Mouse (Mus musculus): ENCODE data around the gene U2surp. TPM values are rescaled to one million over a fixed set of nuclear protein-coding genes. Genes with fewer than 3 reads are reported as not detected.

U2surp gene
- polyA plus RNA-seq, 1 experiment = 5.5 TPM

GRCm38 (mm10) chr9:95435506-95436293 lies 76.1 kb downstream of the U2surp start:
- H3K4me3 ChIP-seq = no peak overlapping the region
- TF ChIP-seq POLR2A (IDR thresholded peaks at IDR 0.05; ENCODE audit: insufficient read length, low read depth) = no peak
- no peak for TF ChIP-seq REST (IDR thresholded peaks at IDR 0.05; ENCODE audit: insufficient read depth, insufficient read length)
- TF ChIP-seq CEBPB (IDR thresholded peaks at IDR 0.05; ENCODE audit: insufficient read depth, poor library complexity, severe bottlenecking) = no peak
- no peak for TF ChIP-seq TCF12 (IDR thresholded peaks at IDR 0.05; ENCODE audit: insufficient read depth, poor library complexity, severe bottlenecking)
- TF ChIP-seq POLR2AphosphoS2 (IDR thresholded peaks at IDR 0.05; ENCODE audit: insufficient read length, low read depth) = no peak
- no peak for TF ChIP-seq SRF (IDR thresholded peaks at IDR 0.05; ENCODE audit: control insufficient read depth, insufficient read length, low read depth)
- TF ChIP-seq MYOD1 (IDR thresholded peaks at IDR 0.05; ENCODE audit: control insufficient read depth in 1 of 3, insufficient read length in 2 of 3, low read depth in 2 of 3) = no peak
- no peak for TF ChIP-seq E2F4 (IDR thresholded peaks at IDR 0.05; ENCODE audit: insufficient read depth)

GRCm38 (mm10) chr9:95428277-95428676 lies 83.5 kb downstream of the U2surp start:
- Histone ChIP-seq H3K4me2 (ENCODE audit: low read depth) (no peak overlapping the region), H3K4me3 (no peak overlapping the region), H3K79me2 (ENCODE audit: control insufficient read depth, insufficient read depth) (no peaks in the 10 kb centered on the region), H3K36me3 (ENCODE audit: control insufficient read depth, insufficient read depth) (no peaks in the 10 kb centered on the region), H3K27me3 (ENCODE audit: control insufficient read depth, insufficient read depth, insufficient read length) (no peaks in the 10 kb centered on the region), H3ac (ENCODE audit: control insufficient read depth, insufficient read length) (no peak overlapping the region)
- no peak for TF ChIP-seq USF1 (IDR thresholded peaks at IDR 0.05; ENCODE audit: low read depth)
- no peak for TF ChIP-seq TCF3 (IDR thresholded peaks at IDR 0.05; ENCODE audit: insufficient read length, low read depth)
- no peak for TF ChIP-seq TCF12 (IDR thresholded peaks at IDR 0.05; ENCODE audit: insufficient read depth, poor library complexity, severe bottlenecking)
- no peak for TF ChIP-seq REST (IDR thresholded peaks at IDR 0.05; ENCODE audit: insufficient read depth, insufficient read length)
- TF ChIP-seq CEBPB (IDR thresholded peaks at IDR 0.05; ENCODE audit: insufficient read depth, poor library complexity, severe bottlenecking) = no peak
- no peak for TF ChIP-seq MAX (IDR thresholded peaks at IDR 0.05; ENCODE audit: low read depth)
- TF ChIP-seq POLR2AphosphoS2 (IDR thresholded peaks at IDR 0.05; ENCODE audit: insufficient read length, low read depth) = no peak
- TF ChIP-seq MYOG (IDR thresholded peaks at IDR 0.05; ENCODE audit: control insufficient read depth in 1 of 3, insufficient read depth in 1 of 3, insufficient read length in 2 of 3, low read depth in 2 of 3) = no peak
- TF ChIP-seq MYOD1 (IDR thresholded peaks at IDR 0.05; ENCODE audit: control insufficient read depth in 1 of 3, insufficient read length in 2 of 3, low read depth in 2 of 3) = no peak
- no peak for TF ChIP-seq SRF (IDR thresholded peaks at IDR 0.05; ENCODE audit: control insufficient read depth, insufficient read length, low read depth)
- no peak for TF ChIP-seq POLR2A (IDR thresholded peaks at IDR 0.05; ENCODE audit: insufficient read length, low read depth)
- no peak for TF ChIP-seq E2F4 (IDR thresholded peaks at IDR 0.05; ENCODE audit: insufficient read depth)

More at GRCm38 (mm10) chr9:95435506-95436293, 76.1 kb downstream of the U2surp start:
- Histone ChIP-seq H3K4me2 (ENCODE audit: low read depth) (no peak overlapping the region), H3K27me3 (ENCODE audit: control insufficient read depth, insufficient read depth, insufficient read length) (no peaks in the 10 kb centered on the region), H3K79me2 (ENCODE audit: control insufficient read depth, insufficient read depth) (no peaks in the 10 kb centered on the region), H3ac (ENCODE audit: control insufficient read depth, insufficient read length) (no peak overlapping the region), H3K36me3 (ENCODE audit: control insufficient read depth, insufficient read depth) (no peaks in the 10 kb centered on the region)

GRCm38 (mm10) chr9:95413911-95414310 lies 97.9 kb downstream of the U2surp start:
- H3K36me3 ChIP-seq (ENCODE audit: control insufficient read depth, insufficient read depth) = no peaks in the 10 kb centered on the region
- no peak for TF ChIP-seq SRF (IDR thresholded peaks at IDR 0.05; ENCODE audit: control insufficient read depth, insufficient read length, low read depth)
- TF ChIP-seq POLR2A (IDR thresholded peaks at IDR 0.05; ENCODE audit: insufficient read length, low read depth) = no peak
- no peak for TF ChIP-seq E2F4 (IDR thresholded peaks at IDR 0.05; ENCODE audit: insufficient read depth)
- no peak for TF ChIP-seq MAX (IDR thresholded peaks at IDR 0.05; ENCODE audit: low read depth)
- TF ChIP-seq CEBPB (IDR thresholded peaks at IDR 0.05; ENCODE audit: insufficient read depth, poor library complexity, severe bottlenecking) = no peak
- no peak for TF ChIP-seq TCF3 (IDR thresholded peaks at IDR 0.05; ENCODE audit: insufficient read length, low read depth)
- no peak for TF ChIP-seq REST (IDR thresholded peaks at IDR 0.05; ENCODE audit: insufficient read depth, insufficient read length)
- TF ChIP-seq POLR2AphosphoS2 (IDR thresholded peaks at IDR 0.05; ENCODE audit: insufficient read length, low read depth) = no peak
- TF ChIP-seq MYOD1 (IDR thresholded peaks at IDR 0.05; ENCODE audit: control insufficient read depth in 1 of 3, insufficient read length in 2 of 3, low read depth in 2 of 3) = no peak
- TF ChIP-seq TCF12 (IDR thresholded peaks at IDR 0.05; ENCODE audit: insufficient read depth, poor library complexity, severe bottlenecking) = no peak
- TF ChIP-seq USF1 (IDR thresholded peaks at IDR 0.05; ENCODE audit: low read depth) = no peak
- no peaks in the 10 kb centered on the region for H3K79me2 ChIP-seq (ENCODE audit: control insufficient read depth, insufficient read depth)

GRCm38 (mm10) chr9:95412047-95412446 lies 99.7 kb downstream of the U2surp start:
- Histone ChIP-seq H3K36me3 (ENCODE audit: control insufficient read depth, insufficient read depth) (no peaks in the 10 kb centered on the region), H3K4me2 (ENCODE audit: low read depth) (no peak overlapping the region), H3K79me2 (ENCODE audit: control insufficient read depth, insufficient read depth) (no peaks in the 10 kb centered on the region), H3K27me3 (ENCODE audit: control insufficient read depth, insufficient read depth, insufficient read length) (no peaks in the 10 kb centered on the region), H3K4me3 (no peak overlapping the region), H3ac (ENCODE audit: control insufficient read depth, insufficient read length) (no peak overlapping the region)
- TF ChIP-seq MYOG (IDR thresholded peaks at IDR 0.05; ENCODE audit: control insufficient read depth in 1 of 3, insufficient read depth in 1 of 3, insufficient read length in 2 of 3, low read depth in 2 of 3) (no peak), CEBPB (IDR thresholded peaks at IDR 0.05; ENCODE audit: insufficient read depth, poor library complexity, severe bottlenecking) (no peak), SRF (IDR thresholded peaks at IDR 0.05; ENCODE audit: control insufficient read depth, insufficient read length, low read depth) (no peak)

More at GRCm38 (mm10) chr9:95413911-95414310, 97.9 kb downstream of the U2surp start:
- Histone ChIP-seq H3K4me3 (no peak overlapping the region), H3ac (ENCODE audit: control insufficient read depth, insufficient read length) (no peak overlapping the region), H3K4me2 (ENCODE audit: low read depth) (no peak overlapping the region), H3K27me3 (ENCODE audit: control insufficient read depth, insufficient read depth, insufficient read length) (no peaks in the 10 kb centered on the region)

Data from myocyte (in vitro differentiated cells).